Mouse (Mus musculus) kidney, adult 2 months (tissue): ENCODE results near the gene Hoxc13. TPM values are rescaled to one million over a fixed set of nuclear protein-coding genes. Genes with fewer than 3 reads are reported as not detected.
A peak's percentile ranks its signal among the peaks of the same experiment; 100 is the strongest.

Source experiments
- DNase-seq: peaks from one replicate; pipeline ENCODE4 v3.0.0; 2021
- H3K27ac ChIP-seq: fragments of 200-500 bp; 2 replicates; pipeline ENCODE4 v1.5.1; 2012; ENCODE audit warnings: low read depth, low read length, control low read depth, inconsistent platforms; ENCODE audit not compliant: insufficient read depth
- H3K27me3 ChIP-seq: fragments of 200-500 bp; replicated peaks from 2 replicates; pipeline ENCODE4 v1.6.1; 2012; ENCODE audit warnings: mild to moderate bottlenecking, moderate library complexity, low read length, inconsistent platforms; ENCODE audit not compliant: control insufficient read depth, insufficient read depth
- H3K36me3 ChIP-seq: fragments of 200-500 bp; 2 replicates; pipeline ENCODE4 v1.6.1; 2012; ENCODE audit warnings: mild to moderate bottlenecking, moderate library complexity, low read length, inconsistent platforms; ENCODE audit not compliant: control insufficient read depth, insufficient read depth
- H3K4me1 ChIP-seq: fragments of 200-500 bp; 2 replicates; pipeline ENCODE4 v1.6.1; 2011; ENCODE audit warnings: low read length; ENCODE audit not compliant: control insufficient read depth, insufficient read depth
- H3K4me3 ChIP-seq: fragments of 200-500 bp; 2 replicates; pipeline ENCODE4 v1.5.1; 2011; ENCODE audit warnings: mild to moderate bottlenecking, low read depth, low read length, control low read depth; ENCODE audit not compliant: insufficient read depth
- CTCF ChIP-seq: fragments of 200-500 bp; conservative IDR thresholded peaks from 2 replicates; pipeline ENCODE4 v1.5.1; 2011; ENCODE audit warnings: low read depth, mild to moderate bottlenecking, control low read depth, low read length, moderate library complexity, mixed read lengths; ENCODE audit not compliant: insufficient read depth, insufficient read length
- POLR2A ChIP-seq: fragments of 200-500 bp; IDR thresholded peaks from one replicate; pipeline ENCODE4 v1.6.1; 2011; ENCODE audit warnings: low read depth, low read length, control low read depth
- WGBS: fragments of 180-500 bp; shearing (Covaris S2); methylation state at CpG from one replicate; pipeline ENCODE4 v1.1.7; 2018; 5-methylcytosine and 5-hydroxymethylcytosine counted together
- polyA plus RNA-seq: library from polyadenylated mRNA; depleted of rRNA; stranded (reverse); fragments of >200 nt; gene quantifications from 2 replicates; pipeline ENCODE4 v1.2.3, GENCODE M21; 2012

The Hoxc13 gene
- polyA plus RNA-seq, 1 experiment = not detected

DNA sequence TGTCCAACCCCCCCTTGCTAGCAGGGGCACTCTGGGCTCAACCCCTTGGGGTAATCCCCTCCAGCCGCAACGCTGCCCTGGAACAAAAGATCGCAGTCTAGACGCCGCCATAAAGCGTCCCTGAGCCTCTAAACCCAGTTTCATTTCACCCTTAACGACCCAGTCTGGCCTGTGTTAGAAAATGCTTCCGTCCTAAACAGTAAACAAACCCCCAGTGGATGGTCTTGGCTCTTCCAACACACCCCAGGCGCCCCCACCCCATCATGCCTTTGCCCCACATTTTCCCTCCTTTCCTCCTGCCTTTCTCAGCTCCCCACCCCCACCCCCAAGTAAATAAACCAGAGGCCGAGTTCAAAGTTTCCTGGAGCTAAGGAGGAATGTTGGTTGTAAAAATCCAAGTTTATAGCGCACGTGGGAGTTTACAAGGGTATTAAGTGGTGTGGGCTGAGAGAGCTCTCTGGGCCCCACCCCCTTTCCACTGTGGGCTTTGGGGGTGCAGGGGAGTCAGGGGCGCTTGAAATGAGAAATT is 38.8 kb downstream of the Hoxc13 start:
- Histone ChIP-seq H3K27me3 (peaks cover 8% of the 10 kb centered on the region), H3K4me1 (no peaks in the 10 kb centered on the region; the same call in 1 of the 2 replicates), H3K27ac (peak overlapping the region; percentile 93), H3K4me3 (peak overlapping the region; percentile 4; the same call in 1 of the 2 replicates), H3K36me3 (no peaks in the 10 kb centered on the region)
- TF ChIP-seq CTCF (no peak), POLR2A (no peak)
- peak; percentile 53 for DNase-seq
- 16% methylated on average over 13 of the region's 13 CpGs for WGBS

DNA sequence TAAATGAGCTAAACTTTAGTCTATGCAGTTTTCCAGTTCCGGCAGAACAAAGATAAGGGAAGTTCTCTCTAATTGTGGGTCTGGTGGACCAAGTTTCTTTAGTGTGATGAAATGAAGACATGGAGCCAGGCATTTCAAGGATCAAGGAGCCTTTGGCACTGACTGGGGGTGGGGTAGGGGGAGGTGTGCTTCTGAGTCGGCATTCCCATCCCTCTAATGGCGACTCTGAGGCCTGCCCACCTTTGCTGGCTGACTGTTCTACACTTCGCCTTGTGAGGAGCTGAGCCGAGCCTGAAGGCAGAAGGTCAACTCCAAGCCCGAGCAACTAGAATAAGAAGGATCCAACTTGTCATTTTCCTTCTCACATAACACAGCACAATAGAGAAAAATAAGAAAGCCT is 40.8 kb downstream of the Hoxc13 start:
- TF ChIP-seq CTCF (no peak), POLR2A (no peak)
- no peaks in the 10 kb centered on the region for H3K27me3 ChIP-seq
- no peak for DNase-seq
- H3K4me3 ChIP-seq = peak overlapping the region; percentile 24
- WGBS = 19% methylated on average over 6 of the region's 6 CpGs
- H3K36me3 ChIP-seq = no peaks in the 10 kb centered on the region
- peak overlapping the region; percentile 82 for H3K27ac ChIP-seq
- no peaks in the 10 kb centered on the region; the same call in 1 of the 2 replicates for H3K4me1 ChIP-seq

DNA sequence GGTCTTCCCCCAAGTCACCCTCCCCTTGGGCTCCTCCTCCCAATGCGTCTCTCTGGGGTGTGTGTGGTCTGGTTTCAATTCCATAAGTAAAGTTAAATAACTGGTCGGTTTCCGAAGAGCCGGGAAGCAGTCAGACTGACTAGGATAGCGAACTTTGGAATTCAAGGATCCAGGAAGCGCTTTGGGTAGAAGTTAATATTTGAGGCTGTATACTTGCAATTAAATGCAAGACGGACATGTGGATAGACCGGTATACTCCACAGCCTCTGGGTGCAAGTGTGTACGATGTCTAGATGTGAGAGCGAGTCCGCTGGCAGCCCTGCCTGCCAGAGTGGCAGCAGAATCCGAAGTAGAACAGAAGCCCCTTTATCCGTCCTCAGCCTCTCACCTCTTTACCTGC is 41.6 kb downstream of the Hoxc13 start:
- peak; percentile 62 for DNase-seq
- H3K4me3 ChIP-seq = peak overlapping the region; percentile 38
- no peaks in the 10 kb centered on the region for H3K27me3 ChIP-seq
- H3K36me3 ChIP-seq = no peaks in the 10 kb centered on the region
- WGBS = 19% methylated on average over 13 of the region's 13 CpGs
- peak overlapping the region; percentile 93 for H3K27ac ChIP-seq
- no peak for TF ChIP-seq CTCF
- no peak for TF ChIP-seq POLR2A
- no peaks in the 10 kb centered on the region; the same call in 1 of the 2 replicates for H3K4me1 ChIP-seq

DNA sequence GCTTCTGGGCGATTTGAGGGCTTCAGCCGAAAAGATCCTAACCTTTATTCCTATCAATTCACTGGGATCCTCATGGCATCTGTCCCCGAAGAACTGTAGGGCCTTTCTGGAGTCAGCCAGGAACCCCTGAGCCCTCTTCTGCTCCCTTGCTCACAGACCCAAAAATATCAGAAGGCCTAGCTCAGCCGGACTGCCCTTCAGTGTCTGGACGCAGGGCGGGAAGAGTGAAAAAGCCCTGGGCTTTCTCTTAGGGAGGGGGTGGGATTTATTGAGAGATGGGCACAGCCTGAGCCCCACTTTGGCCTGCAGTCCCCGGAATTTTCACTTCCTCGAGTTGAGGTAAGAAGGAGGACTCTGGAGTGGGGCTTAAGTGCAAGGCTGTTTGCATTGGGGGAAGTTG is 42.4 kb downstream of the Hoxc13 start:
- no peaks in the 10 kb centered on the region for H3K36me3 ChIP-seq
- TF ChIP-seq POLR2A (no peak), CTCF (no peak)
- no peaks in the 10 kb centered on the region; the same call in 1 of the 2 replicates for H3K4me1 ChIP-seq
- peak overlapping the region; percentile 12; the same call in 1 of the 2 replicates for H3K4me3 ChIP-seq
- H3K27me3 ChIP-seq = no peaks in the 10 kb centered on the region
- no peak for DNase-seq
- H3K27ac ChIP-seq = peak overlapping the region; percentile 93
- 25% methylated on average over 8 of the region's 8 CpGs for WGBS

DNA sequence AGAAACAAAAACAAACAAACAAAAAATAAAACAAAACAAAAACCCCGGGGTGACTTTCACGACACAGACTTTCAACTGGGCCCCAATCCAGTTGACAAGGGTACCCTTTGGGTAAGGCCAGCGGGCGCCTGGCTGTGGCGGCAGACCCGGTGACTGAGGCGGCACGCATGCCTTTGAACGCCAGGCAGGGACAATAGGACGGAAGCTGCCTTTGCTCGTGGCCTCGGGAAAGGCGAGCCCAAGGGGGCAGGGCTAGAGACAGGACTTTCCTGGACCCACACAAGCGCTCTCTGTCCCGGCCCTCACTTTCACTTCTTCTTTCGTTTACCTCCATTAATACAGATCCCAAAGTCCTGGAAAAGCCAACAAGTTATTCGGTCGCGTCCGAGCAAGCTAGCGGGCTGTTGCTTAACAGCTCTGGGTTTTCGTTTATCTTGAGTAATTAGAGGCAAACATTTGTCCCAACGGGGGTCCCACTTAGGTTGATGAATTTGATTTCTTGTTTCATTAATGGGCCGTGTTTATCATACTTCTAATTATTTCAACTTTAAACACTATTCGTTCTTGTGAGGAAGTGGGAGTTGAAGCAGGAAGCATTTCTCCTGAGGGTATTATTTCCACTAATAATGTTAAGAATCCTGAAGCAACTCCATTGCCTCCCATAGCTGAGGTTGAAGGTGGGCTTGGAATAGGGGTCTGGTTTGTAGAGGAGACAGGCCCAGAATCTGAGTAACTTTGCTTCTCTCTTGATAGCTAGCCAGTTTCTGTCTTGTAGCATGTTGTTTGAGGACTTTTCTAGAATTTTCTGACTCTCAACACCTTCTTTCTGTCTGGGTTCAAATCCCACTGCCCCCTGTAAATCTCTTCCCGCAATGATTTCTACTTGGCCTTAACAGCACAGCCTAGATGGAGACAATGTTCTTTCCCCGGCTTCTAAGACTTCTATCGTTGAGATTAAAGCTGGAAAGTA is 43.1 kb downstream of the Hoxc13 start:
- Histone ChIP-seq H3K4me1 (peaks cover 3% of the 10 kb centered on the region; the same call in 1 of the 2 replicates), H3K4me3 (peak overlapping the region; percentile 15; the same call in 1 of the 2 replicates), H3K36me3 (no peaks in the 10 kb centered on the region), H3K27me3 (no peaks in the 10 kb centered on the region), H3K27ac (peak overlapping the region; percentile 93)
- WGBS = 10% methylated on average over 28 of the region's 28 CpGs
- no peak for TF ChIP-seq CTCF
- DNase-seq = peak; percentile 81

DNA sequence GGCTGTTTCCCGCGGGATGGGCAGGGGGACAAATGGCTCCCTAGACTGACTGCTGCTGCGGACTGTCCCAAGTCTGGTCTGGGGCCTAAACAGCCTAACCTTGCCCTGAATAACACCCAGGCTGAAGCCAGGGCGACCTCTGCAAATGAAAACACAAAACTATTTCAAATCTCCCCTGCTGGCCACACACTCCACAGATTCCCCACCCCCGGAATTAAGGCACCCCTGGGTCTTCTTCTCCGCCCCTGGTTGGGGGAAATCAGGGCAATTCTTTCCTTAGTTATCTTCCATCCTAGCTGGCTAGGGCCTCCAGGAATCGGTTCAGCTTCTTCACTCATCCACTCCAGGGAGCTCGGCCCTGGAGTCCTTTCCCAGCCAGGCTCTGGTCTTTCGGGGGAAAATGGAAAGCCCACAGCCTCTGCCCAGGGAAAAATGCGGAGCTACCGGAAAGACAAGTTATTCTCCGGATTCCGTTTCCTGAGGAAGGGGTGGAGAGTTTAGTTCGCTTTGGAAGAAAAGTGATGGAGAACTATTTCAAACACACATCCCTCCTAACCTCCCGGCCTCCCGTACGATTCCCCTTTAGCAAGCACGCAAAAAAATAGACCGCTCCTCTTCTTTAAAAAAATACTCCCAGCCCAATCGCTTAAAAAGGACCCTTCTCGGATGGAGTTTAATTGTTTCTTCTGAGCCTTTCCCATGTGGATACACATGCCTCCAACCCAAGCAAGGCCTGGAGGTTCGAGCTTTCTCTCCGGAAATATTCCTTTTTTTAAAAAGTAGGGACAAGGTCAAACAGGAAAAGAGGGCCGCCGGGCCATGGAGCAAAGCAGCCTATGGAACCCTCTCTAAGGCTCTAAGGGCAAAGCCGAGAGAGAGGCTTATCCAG is 44.3 kb downstream of the Hoxc13 start:
- no peak for DNase-seq
- WGBS = 24% methylated on average over 26 of the region's 26 CpGs
- TF ChIP-seq POLR2A (no peak), CTCF (no peak)
- peak overlapping the region; percentile 50 for H3K4me3 ChIP-seq
- H3K27ac ChIP-seq = peak overlapping the region; percentile 93
- H3K36me3 ChIP-seq = no peaks in the 10 kb centered on the region
- H3K27me3 ChIP-seq = no peaks in the 10 kb centered on the region
- H3K4me1 ChIP-seq = peaks cover 4% of the 10 kb centered on the region; the same call in 1 of the 2 replicates
